Mouse (Mus musculus): ENCODE measurements at regions not wholly inside any gene's neighbourhood (a gene's known extent, or its start where the extent isn't known, plus 50 kb on each side); places are given as distances from the start of the nearest gene placed in this dataset.

DNA sequence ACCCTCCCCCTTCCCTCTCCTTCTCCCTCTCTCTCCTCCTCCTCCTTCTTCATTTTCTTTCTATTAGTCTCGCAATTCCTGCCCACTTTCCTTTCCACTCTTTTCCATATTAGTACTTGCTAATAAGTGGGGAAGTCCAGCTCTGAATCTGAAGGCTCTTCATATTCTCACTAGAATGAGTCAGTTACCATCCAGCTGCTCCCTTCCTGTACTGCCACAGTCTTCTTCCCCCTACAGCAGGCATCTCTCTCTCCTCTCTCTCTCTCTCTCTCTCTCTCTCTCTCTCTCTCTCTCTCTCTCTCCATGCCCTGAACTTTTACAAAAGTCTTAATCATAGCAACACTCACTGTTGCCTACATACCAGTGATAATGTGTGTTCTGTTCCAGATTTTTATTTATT, 226.6 kb upstream of the Pter start:
- no peak for DNase-seq (ENCODE audit: extremely low spot score, low spot score)

DNA sequence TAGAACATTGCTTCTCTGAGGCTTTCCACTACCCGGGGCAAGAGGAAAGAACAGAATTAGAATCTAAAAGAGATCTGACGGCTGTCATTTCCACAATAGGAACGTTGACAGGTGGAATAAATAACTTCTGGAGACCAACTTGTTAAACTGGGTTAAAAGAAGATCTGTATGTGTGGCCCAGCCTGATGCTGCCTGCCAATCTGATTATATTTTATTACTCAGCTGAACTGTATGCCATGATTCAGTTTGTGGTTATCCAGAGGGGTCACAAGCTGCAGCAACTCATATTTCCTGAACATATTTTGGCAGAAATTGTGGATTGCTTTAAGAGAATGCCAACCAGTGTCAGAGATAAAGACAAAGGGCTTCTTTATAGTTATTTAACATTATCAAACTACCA, 224.5 kb upstream of the Pter start:
- no peak for DNase-seq (ENCODE audit: extremely low spot score, low spot score)

DNA sequence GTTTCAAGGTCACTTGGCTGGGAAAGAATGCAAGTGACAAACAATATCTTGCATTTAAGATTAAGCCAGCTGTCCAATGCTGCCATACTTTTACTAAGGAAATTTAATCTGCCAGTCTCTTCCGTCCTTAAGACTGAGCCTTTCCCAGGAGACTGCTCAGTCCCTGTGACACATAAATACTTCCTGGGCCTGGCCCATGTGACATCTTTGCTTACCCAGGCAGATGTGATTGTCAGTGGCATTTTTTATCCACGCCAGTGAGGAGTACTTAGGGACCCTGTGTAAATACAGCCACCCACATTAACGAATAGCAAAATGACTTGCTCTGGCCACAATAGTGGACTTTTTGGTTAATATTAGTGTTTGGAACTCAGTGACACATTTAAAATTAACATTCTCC, 216.3 kb upstream of the Pter start:
- DNase-seq (ENCODE audit: extremely low spot score, low spot score), result no peak

GRCm38 (mm10) chr2:12709156-12709923, 214.5 kb upstream of the Pter start:
- peak; percentile 52 for DNase-seq (ENCODE audit: extremely low spot score, low spot score)

GRCm38 (mm10) chr2:12709924-12710240, 214.0 kb upstream of the Pter start:
- no peak for DNase-seq (ENCODE audit: extremely low spot score, low spot score)

GRCm38 (mm10) chr2:12716124-12717012, 207.5 kb upstream of the Pter start:
- DNase-seq (ENCODE audit: extremely low spot score, low spot score), result no peak

DNA sequence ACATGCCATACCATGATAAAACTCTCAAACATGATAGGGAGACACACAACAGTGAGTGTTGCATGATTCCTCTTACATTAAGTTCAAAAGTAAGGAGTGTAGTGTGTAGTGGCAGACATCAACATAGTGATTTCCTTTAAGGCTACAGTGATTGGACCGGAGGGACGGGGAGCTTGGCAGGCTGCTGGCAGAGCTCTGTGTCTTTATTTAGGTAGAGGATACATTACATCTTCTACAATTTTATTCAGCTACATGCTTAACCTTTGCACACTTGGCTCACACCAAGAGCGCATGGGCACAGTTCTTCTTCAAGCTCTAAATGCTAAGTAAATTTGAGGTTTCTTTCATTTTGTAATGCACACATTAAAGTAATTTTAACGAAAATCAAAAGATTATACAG, 194.6 kb upstream of the Pter start:
- DNase-seq (ENCODE audit: extremely low spot score, low spot score), result no peak

GRCm38 (mm10) chr2:12737140-12737539, 186.7 kb upstream of the Pter start:
- no peak for DNase-seq (ENCODE audit: extremely low spot score, low spot score)

DNA sequence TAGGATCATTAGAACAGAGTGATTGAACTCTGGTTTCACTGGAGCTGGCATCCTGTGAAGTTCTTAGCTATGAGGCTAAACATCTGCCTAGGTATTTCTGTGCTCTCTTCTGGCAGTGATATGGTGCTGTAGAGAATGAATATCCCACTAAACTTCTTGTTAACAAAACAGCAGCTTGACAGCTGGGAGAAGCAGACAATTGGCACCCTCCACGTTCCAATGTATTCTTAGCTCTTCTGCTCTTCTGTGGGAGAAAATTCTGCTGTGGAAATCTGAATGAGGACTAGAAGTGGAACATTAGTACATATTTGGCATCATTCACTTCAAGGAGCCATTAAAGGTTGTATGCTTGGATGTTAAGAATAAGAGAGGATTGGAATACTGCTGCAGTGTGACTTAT, 177.0 kb upstream of the Pter start:
- no peak for DNase-seq (ENCODE audit: extremely low spot score, low spot score)

- no peak for DNase-seq (ENCODE audit: extremely low spot score, low spot score)
These were observed 165.0 kb upstream of the Pter start for GRCm38 (mm10) chr2:12758816-12759215.

GRCm38 (mm10) chr2:12759931-12760330, 163.9 kb upstream of the Pter start:
- DNase-seq (ENCODE audit: extremely low spot score, low spot score), result no peak

DNA sequence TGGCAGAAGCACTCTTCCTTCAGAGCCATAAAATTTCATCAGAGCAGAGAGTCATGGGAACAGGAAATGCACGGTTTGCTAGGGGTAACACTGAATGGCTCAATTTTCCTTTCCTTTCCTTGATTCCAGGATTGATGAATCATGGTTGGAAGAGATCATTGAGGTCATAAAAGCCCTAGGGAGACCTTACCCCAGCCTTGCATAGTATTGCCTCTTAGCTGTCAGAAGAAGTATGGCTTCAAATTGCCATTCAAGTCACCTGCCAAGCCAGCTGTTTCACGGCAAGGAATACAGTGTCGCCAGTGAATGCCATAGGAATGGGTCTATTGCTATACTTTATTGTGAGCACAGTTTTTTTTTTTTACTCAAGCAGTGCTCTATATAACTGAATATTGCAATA, 162.4 kb upstream of the Pter start:
- no peak for DNase-seq (ENCODE audit: extremely low spot score, low spot score)

DNA sequence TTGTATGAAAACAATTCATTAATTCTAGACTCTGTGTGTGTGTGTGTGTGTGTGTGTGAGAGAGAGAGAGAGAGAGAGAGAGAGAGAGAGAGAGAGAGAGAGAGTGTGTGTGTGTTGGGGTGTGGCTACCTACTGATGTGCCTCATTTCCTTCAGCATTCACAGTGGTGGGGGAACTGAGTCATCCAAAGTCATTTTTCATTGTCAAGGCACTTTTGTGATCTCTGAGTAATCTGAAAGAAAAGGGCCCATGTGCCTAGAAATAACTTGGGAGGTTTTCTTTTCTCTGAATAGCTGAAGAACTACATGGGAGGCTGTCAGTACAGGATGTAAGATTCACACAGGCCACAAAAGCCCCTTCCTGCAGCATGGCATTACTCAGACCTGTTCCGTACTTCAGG, 159.3 kb upstream of the Pter start:
- no peak for DNase-seq (ENCODE audit: extremely low spot score, low spot score)

GRCm38 (mm10) chr2:12765336-12765735, 158.5 kb upstream of the Pter start:
- DNase-seq (ENCODE audit: extremely low spot score, low spot score), result no peak

- no peak for DNase-seq (ENCODE audit: extremely low spot score, low spot score)
These were observed 147.0 kb upstream of the Pter start for GRCm38 (mm10) chr2:12776866-12777265.

GRCm38 (mm10) chr2:12777696-12778095, 146.1 kb upstream of the Pter start:
- no peak for DNase-seq (ENCODE audit: extremely low spot score, low spot score)

GRCm38 (mm10) chr2:12792596-12792995, 131.2 kb upstream of the Pter start:
- DNase-seq (ENCODE audit: extremely low spot score, low spot score), result no peak

DNA sequence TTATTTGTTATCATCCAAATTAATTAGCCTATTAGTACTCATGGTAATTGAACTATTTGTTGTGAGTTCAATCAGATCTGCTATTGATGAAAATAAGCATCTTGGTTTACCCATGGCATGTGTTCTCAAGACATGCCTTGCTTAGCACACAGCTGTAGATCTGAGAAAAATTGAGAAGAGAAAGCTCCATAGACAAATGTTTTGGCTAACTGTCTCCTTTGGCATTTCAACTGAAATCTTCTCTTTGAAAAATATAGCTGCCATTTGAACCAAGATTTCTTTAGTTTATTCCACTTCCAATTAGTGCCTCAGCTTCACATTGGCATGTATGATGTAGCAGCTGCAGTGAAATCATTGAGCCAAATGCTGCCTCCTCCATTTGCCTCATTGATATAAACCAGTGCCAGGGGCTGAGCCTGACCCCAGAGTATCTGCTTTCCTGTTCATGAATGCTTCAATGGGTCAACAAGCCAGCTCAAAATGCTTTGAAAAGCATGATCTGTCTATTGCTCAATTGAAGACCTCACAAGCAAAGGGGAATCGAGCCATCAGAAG, 126.1 kb upstream of the Pter start:
- DNase-seq (ENCODE audit: extremely low spot score, low spot score), result no peak

GRCm38 (mm10) chr2:12799153-12799925, 124.5 kb upstream of the Pter start:
- no peak for DNase-seq (ENCODE audit: extremely low spot score, low spot score)

DNA sequence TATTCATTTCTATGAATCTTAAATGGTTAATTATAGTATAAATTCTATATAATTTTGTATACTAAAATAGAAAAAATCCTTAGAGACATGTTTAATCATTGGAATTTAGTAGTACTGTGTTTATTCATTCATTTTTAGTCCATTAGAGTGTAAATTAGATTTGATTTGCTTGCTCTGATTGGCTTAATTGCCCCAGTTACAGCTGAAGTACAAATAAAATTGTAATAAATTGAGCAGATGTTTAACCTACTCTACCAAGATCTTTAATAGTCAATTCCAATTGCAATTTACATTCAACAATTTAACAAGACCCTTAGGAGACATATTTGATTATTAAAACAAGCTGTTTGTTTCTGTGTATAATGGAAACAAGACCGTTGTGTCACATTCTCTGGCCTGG, 121.2 kb upstream of the Pter start:
- no peak for DNase-seq (ENCODE audit: extremely low spot score, low spot score)

- DNase-seq (ENCODE audit: extremely low spot score, low spot score), result no peak
These were observed 118.7 kb upstream of the Pter start for GRCm38 (mm10) chr2:12805096-12805495.

DNA sequence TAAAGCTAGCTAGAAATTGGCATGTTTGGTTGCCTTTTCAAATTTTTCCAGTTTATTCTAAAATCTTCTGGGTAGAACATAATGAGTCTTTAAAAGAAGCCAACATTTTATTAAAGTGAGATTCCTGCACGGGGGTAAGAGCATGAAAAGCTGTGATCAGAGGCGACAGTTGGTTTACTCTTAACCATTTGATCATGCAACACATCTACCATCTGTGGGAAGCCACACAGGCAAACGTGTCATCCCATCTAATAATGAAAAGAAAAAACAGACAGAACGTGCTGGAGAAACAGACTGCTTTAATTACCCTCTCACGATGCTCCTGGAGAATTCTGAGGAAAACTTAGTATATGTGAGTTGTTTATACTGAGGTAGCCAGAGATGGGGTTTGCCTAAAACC, 115.4 kb upstream of the Pter start:
- no peak for DNase-seq (ENCODE audit: extremely low spot score, low spot score)

Data from neural tube, embryonic 10.5 days (tissue).